Mouse (Mus musculus): ENCODE data around the gene Lrrc37a.

The Lrrc37a gene

GRCm38 (mm10) chr11:103504497-103504896 is at the start of gene Lrrc37a:
Lrrc37a (minus strand) TSS chr11:103504597.
- 93% methylated on average over 12 of the region's 12 CpGs for WGBS

DNA sequence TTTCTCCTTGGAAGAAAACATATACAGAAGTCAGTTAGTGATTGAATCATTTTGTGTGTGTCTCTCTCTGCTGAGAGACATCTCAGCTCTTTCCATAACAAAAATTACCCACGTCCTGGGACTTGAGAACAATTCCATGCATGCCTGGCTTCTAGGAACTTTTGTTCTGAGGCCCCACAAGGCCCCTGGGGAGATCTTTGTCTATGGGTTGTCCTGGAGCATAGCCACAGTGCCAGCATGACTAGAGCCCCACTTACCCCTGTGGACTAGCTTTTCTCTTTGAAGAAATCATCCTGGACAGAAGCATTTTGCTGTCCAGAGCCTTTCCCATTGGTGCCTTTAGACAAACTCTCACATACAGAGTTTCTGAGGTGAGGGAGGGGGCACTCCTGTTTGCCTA is 30.6 kb upstream of the Lrrc37a start:
- WGBS: 56% methylated on average over 1 of the region's 1 CpGs

GRCm38 (mm10) chr11:103512111-103512510 is 7.7 kb upstream of the Lrrc37a start:
- 81% methylated on average over 2 of the region's 2 CpGs for WGBS

GRCm38 (mm10) chr11:103464443-103464842 is 40.0 kb downstream of the Lrrc37a start:
- WGBS: 82% methylated on average over 7 of the region's 7 CpGs

GRCm38 (mm10) chr11:103451105-103451504 is 53.3 kb downstream of the Lrrc37a start:
- WGBS: 59% methylated on average over 1 of the region's 1 CpGs

GRCm38 (mm10) chr11:103449721-103450120 is 54.7 kb downstream of the Lrrc37a start:
- WGBS: 89% methylated on average over 14 of the region's 14 CpGs

DNA sequence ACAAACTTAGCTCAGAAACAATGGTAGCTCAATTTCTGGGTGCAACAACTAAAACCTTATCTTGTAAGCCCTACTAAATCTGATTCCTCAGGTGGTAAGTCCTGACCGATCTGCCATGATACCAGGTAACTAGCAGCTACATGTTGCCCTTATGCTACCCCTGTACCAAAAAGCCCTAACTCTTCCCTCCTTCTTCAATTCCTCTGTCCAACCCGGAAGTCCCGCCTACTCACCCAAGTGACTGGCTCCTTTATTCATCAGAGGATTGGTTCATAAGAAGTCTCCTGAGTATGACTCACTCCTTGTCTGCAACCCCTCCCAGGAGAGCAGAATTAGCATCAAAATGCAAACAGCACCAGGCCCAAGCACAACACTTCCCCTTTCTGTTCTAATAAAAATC is 60.7 kb downstream of the Lrrc37a start:
- 90% methylated on average over 3 of the region's 3 CpGs for WGBS

DNA sequence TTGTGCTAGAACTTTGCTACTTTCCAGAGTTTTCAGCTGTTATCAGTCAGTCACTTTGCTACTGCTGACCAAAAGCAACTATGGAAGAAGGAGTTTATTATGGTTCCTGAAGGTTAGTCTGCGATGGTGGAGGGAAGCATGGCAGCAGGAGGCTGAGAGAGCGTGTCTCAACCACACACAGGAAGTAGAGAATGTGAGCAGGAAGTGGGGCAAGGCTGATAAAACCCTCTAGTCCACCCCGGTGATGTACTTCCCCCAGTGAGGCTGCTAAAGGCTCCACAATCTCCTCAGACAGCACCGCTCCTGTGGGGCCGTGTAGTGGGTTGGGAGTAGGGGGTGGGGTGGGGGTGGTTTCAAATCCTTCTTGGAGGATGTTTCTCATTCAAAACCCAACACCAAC is 68.1 kb downstream of the Lrrc37a start:
- WGBS: 85% methylated on average over 5 of the region's 5 CpGs

DNA sequence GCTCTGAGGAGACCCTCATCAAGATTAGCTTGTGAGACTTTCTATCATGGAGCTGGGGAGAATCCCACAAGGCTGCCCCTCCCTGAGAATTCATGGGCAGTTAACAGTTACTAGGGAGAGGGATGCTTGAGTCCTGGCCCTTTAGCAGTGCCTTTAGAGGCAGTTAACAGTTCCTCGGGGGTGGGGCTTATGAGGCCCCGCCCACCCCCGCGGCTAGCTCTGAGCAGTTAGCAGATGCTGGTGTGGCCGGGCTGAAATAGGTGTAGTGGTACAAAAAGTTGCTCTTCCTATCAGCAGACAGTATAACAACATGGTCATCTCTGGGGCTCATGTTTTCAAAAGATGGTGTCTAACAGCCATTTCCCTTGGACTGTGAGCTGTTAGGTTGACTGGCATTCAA is 79.4 kb downstream of the Lrrc37a start:
- 36% methylated on average over 5 of the region's 5 CpGs for WGBS

DNA sequence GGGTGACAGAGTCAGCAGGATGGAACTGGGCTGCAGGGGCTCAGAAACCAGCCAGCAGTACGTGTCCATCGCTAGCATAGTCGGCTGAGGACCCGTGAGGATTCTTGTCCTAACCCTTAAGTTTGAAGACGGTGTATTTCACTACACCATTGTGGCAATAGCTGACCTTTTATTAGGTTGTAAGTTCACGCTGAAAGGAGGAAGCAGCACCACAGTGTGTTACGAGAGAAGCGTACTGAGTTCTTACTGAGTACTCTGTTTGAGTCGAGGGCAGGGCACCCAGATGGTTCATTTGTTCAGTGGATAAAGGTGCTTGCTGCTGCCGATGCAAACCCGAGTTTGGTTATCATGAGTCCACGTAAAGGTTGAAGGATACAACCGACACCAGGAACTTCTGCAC is 84.7 kb downstream of the Lrrc37a start:
- WGBS: 87% methylated on average over 13 of the region's 13 CpGs

DNA sequence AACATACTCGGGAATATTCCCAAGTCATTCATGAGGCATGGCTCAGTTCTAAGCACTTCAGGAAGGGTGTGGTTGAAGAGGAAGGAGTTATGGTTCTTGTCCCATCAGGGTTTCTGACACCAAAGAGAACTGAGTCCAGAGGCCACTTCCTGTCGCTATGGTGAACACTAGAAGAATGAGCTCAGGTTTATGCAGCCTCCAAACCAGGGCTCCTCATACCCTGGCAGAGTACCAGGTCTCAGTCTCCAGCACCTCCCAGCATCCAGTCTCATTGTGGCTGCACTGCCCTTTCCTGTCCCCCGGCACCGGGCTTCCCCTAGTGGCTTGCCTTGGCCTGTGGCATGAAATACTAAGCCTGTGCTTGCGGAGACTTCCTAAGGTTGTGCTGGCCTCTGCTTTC is 85.2 kb downstream of the Lrrc37a start:
- 79% methylated on average over 5 of the region's 5 CpGs for WGBS

- 91% methylated on average over 1 of the region's 1 CpGs for WGBS
These were observed 90.9 kb downstream of the Lrrc37a start for GRCm38 (mm10) chr11:103413516-103413915.

DNA sequence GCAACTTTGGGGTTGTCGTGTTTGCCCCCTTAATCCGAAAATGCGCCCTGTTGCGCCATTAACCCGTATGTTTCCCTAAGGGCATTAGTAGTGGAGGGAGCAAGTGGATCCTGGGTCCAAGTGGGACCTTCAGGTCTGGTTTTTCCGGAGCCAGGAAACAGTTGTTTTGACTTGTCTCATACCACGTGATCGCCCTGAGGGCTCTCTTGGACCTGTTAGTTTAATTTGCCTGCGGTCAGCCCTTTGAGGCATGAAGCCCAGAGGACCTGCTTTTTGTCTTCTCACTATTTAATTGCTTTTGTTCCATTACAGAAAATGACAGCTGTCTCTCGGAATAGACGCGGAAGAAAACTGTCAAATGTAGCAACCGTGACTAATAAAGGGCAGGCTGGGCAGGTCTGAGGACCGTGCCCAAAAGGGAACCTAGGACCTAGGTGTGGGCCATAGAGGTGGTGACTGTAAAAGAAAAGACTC is 91.4 kb downstream of the Lrrc37a start:
- 3% methylated on average over 14 of the region's 14 CpGs for WGBS

DNA sequence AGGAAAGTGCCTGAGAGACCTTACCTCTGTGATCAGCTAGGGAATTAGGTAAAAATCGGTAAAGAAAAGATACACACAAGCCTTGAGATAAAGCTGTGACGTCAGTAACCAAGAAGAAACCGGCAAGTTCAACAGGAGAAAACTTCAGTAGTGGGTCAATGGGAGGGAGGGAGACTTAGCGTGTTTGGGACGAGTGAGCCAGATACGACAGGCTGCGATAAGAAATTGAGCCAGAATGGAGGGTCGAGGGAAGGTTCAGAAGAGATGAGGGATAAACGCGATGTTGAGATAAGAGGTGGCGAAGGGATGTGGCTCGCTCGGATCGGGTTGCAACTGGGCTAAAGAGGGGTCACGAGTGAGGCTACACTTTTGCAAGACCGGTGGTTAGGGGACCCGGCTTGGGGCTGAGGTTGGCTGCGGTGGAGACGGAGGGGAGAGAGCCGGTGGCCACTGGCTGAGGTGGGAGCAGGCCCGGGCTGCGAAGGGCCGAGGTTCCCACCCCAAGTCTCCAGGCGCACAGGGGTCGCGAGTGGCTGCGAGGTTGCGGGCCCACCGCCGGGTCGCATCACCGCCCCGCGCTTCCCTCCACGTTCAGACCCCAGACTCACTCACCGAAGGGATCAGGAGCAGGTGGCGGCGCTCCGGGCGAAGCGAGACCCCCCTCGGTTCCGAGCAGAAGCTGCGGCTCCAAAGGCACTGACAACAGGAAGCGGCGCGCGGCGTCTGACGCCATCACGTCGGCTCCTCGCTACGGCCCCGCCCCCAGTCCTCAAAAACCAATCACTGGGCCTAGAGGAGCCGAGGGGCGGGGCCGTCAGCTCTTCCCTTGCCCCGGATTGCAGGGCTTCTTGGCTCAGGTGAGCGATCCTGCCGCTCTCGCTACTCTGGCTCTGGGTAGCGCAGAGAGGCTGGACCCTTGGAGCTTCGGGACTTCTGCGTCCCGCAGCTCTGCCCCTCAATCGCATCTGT is 92.1 kb downstream of the Lrrc37a start, which contains the start of gene Plekhm1:
Gene Plekhm1, minus strand, starts transcription at position 707 of the 969 bp plus-strand sequence.
- WGBS: under 1% methylated on average over 67 of the region's 67 CpGs

- 76% methylated on average over 1 of the region's 1 CpGs for WGBS
These were observed 93.1 kb downstream of the Lrrc37a start for GRCm38 (mm10) chr11:103411301-103411700.

DNA sequence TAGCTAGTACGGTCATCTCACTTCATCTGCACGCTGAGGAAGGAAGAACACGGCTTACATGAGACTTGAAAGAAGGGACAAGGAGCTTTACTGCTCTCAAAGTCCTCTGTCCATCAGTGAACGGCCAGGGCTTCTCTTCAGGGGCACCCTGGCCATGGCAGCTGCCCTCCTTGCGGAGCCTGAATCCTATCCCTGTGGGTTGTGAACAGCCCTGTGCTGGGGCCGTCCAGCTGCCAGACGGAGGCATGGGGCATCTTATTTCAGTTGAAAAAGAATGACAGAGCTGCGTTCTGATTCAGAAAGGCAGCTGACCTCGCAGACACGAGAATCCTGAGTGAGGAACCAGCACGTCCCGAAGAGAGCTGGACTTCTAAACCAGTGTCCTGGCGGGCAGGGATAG is 95.5 kb downstream of the Lrrc37a start:
- 89% methylated on average over 13 of the region's 13 CpGs for WGBS

DNA sequence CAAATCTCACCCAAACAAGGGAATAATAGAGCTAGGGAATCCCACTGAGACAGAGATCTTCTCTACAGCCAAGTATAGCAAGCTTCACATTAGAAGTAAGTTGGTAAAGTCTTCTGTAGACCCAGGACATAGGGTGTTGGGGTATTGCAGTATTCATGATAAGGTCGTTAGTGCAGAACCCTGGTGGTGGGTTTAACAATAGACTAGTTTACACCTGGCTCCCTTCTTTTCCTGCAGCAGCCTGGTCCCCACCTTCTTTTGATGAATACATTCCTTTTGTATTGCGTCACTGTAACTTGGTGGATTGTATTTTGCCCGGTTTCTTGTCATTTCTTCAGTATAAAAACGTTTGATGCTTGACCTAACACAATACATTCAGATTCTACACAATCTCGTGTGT is 97.3 kb downstream of the Lrrc37a start:
- WGBS: 61% methylated on average over 5 of the region's 5 CpGs

DNA sequence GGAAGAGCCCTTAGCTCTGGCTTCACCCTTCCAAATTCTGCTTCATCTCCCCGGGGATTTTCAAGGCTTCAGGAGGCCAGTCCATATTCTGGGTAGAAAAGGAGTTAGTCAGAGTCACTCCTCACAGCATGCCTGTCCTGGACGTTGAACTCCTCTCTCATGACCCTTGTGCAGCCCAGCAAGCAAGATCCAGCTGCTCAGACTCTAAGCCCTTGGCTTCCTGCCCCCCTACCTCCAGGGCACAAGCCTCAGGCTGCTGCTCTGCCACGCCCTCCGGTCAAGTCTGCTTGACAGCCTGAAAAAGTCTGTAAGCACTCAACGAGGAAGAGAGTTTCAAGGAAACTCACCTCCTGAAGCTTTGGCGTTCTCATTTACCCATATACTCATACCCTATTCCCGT is 97.8 kb downstream of the Lrrc37a start:
- whole genome bisulfite sequencing: 69% methylated on average over 7 of the region's 7 CpGs

DNA sequence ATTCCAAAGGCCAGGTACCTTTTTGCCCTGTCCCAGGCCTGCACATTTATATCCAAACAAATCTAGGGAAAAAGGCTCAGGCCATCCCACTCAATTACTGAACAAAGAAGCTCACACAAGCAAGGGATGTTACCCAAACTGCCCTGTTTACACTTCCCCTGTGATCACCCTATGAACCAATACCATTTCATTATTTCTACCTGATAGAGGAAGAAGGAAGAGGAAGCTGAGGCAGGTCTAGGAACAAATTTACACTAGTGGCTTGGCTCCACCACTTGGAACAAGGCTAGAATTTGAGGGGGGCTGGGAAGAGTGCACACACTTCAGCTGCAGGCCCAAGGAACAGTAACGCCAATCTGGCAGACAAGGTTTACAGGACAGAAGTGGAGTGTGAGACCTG is 98.6 kb downstream of the Lrrc37a start:
- WGBS: 72% methylated on average over 1 of the region's 1 CpGs

DNA sequence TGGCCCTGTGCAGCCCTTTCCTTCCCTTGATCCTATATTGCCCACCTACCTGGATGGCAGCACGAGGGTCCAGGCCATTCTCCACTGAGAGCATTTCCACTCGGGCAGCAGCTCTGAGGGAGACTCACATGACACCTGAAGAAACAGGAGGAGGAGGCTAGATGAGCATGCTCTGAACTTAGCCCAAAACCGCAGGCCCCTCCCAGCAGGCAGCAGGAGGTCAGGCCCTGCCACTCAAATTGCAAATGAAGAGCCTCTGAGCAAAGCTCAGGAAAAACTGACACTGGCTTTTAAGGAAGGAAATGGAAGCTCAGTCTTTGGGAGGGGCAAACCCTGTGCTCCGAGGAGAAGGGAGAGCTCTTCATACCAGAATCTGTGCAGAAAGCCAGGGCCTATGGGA is 100.6 kb downstream of the Lrrc37a start:
- 75% methylated on average over 4 of the region's 4 CpGs for WGBS

GRCm38 (mm10) chr11:103402738-103403137 is 101.7 kb downstream of the Lrrc37a start:
- WGBS: 49% methylated on average over 5 of the region's 5 CpGs

DNA sequence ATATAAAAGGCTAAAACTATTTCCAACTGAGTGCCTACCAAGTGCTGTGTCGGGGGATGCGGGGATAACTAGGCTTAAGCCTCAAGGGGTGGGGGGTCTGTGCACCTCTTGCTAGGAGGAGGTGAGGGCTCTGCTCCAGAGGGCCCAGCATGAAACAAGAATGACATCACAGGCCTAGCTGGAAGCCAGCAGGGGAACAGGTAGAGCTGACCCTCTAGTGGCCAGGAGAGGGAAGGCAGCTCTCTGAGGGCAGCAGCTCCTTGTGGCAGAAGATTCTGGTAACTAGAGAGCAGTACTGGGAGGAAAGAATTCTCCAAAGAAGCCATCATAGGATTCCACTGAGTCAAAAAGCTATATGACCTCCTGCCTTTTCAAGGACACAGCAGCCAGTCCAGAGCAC is 102.2 kb downstream of the Lrrc37a start:
- WGBS: 45% methylated on average over 2 of the region's 2 CpGs
